Mouse (Mus musculus): Measurements from ENCODE around the gene Pitpnm1. TPM values are rescaled to one million over a fixed set of nuclear protein-coding genes. Genes with fewer than 3 reads are reported as not detected.

Pitpnm1 gene
- total RNA-seq, 2 experiments from 2014 or later = 17.0 to 32.7 TPM

Other genes starting within 250 kb of the Pitpnm1 start
Only the 30 nearest of the 34 such genes appear.
- gene Aldh3b1, start 170.2 kb upstream of the Pitpnm1 start, total RNA-seq (2015; ENCODE audit: low replicate concordance) = 4.4 and 10.6 TPM in 2 replicates
- 10.9 and 18.4 TPM in 2 replicates for gene Aldh3b1, start 170.2 kb upstream of the Pitpnm1 start, total RNA-seq (2017; ENCODE audit: low replicate concordance)
- gene Unc93b1, start 164.8 kb upstream of the Pitpnm1 start, total RNA-seq (2015; ENCODE audit: low replicate concordance) = 25.1 and 47.1 TPM in 2 replicates
- gene Unc93b1, start 164.8 kb upstream of the Pitpnm1 start, total RNA-seq (2017; ENCODE audit: low replicate concordance) = 34.2 and 50.3 TPM in 2 replicates
- 1.7 TPM in 1 of 2 replicates, not detected in the other for gene Aldh3b3, start 141.4 kb upstream of the Pitpnm1 start, total RNA-seq (2015; ENCODE audit: low replicate concordance)
- 4.9 TPM in 1 of 2 replicates, not detected in the other for gene Aldh3b3, start 141.4 kb upstream of the Pitpnm1 start, total RNA-seq (2017; ENCODE audit: low replicate concordance)
- gene Aldh3b2, start 127.7 kb upstream of the Pitpnm1 start, total RNA-seq (2015; ENCODE audit: low replicate concordance) = 0.63 TPM in 1 of 2 replicates, not detected in the other
- 1.8 and 1.9 TPM in 2 replicates for gene Aldh3b2, start 127.7 kb upstream of the Pitpnm1 start, total RNA-seq (2017; ENCODE audit: low replicate concordance)
- 1.5 TPM in 1 of 2 replicates, not detected in the other for gene Acy3, start 113.4 kb upstream of the Pitpnm1 start, total RNA-seq (2015; ENCODE audit: low replicate concordance)
- gene Acy3, start 113.4 kb upstream of the Pitpnm1 start, total RNA-seq (2017; ENCODE audit: low replicate concordance) = 0.56 TPM in 1 of 2 replicates, not detected in the other
- not detected in 2 replicates for gene Tbx10, start 107.2 kb upstream of the Pitpnm1 start, total RNA-seq (2015; ENCODE audit: low replicate concordance)
- not detected in 2 replicates for gene Tbx10, start 107.2 kb upstream of the Pitpnm1 start, total RNA-seq (2017; ENCODE audit: low replicate concordance)
- gene Nudt8, start 99.4 kb upstream of the Pitpnm1 start, total RNA-seq (2015; ENCODE audit: low replicate concordance) = 2.7 TPM in 1 of 2 replicates, not detected in the other
- gene Nudt8, start 99.4 kb upstream of the Pitpnm1 start, total RNA-seq (2017; ENCODE audit: low replicate concordance) = 2.4 and 2.5 TPM in 2 replicates
- gene Gm49405, start 99.4 kb upstream of the Pitpnm1 start, total RNA-seq (2015; ENCODE audit: low replicate concordance) = 0.58 TPM in 1 of 2 replicates, not detected in the other
- 0.42 TPM in 1 of 2 replicates, not detected in the other for gene Gm49405, start 99.4 kb upstream of the Pitpnm1 start, total RNA-seq (2017; ENCODE audit: low replicate concordance)
- 0.38 TPM in 1 of 2 replicates, not detected in the other for gene Doc2g, start 96.7 kb upstream of the Pitpnm1 start, total RNA-seq (2015; ENCODE audit: low replicate concordance)
- gene Doc2g, start 96.7 kb upstream of the Pitpnm1 start, total RNA-seq (2017; ENCODE audit: low replicate concordance) = not detected in 2 replicates
- gene Ndufv1, start 87.2 kb upstream of the Pitpnm1 start, total RNA-seq (2015; ENCODE audit: low replicate concordance) = 57.8 and 76.5 TPM in 2 replicates
- gene Ndufv1, start 87.2 kb upstream of the Pitpnm1 start, total RNA-seq (2017; ENCODE audit: low replicate concordance) = 60.4 and 63.3 TPM in 2 replicates
- gene Gstp1, start 62.0 kb upstream of the Pitpnm1 start, total RNA-seq (2015; ENCODE audit: low replicate concordance) = 79.2 and 134 TPM in 2 replicates
- 15.5 and 40.6 TPM in 2 replicates for gene Gstp1, start 62.0 kb upstream of the Pitpnm1 start, total RNA-seq (2017; ENCODE audit: low replicate concordance)
- gene Gstp2, start 54.0 kb upstream of the Pitpnm1 start, total RNA-seq (2015; ENCODE audit: low replicate concordance) = not detected in 2 replicates
- 1.4 and 2.1 TPM in 2 replicates for gene Gstp2, start 54.0 kb upstream of the Pitpnm1 start, total RNA-seq (2017; ENCODE audit: low replicate concordance)
- gene Gstp3, start 40.4 kb upstream of the Pitpnm1 start, total RNA-seq (2015; ENCODE audit: low replicate concordance) = 4.2 and 30.2 TPM in 2 replicates
- 8.4 and 11.1 TPM in 2 replicates for gene Gstp3, start 40.4 kb upstream of the Pitpnm1 start, total RNA-seq (2017; ENCODE audit: low replicate concordance)
- gene Cabp2, start 18.4 kb upstream of the Pitpnm1 start, total RNA-seq (2015; ENCODE audit: low replicate concordance) = not detected in 2 replicates
- not detected in 2 replicates for gene Cabp2, start 18.4 kb upstream of the Pitpnm1 start, total RNA-seq (2017; ENCODE audit: low replicate concordance)
- 51.9 and 92.4 TPM in 2 replicates for gene Cdk2ap2, start 2.8 kb upstream of the Pitpnm1 start, total RNA-seq (2015; ENCODE audit: low replicate concordance)
- gene Cdk2ap2, start 2.8 kb upstream of the Pitpnm1 start, total RNA-seq (2017; ENCODE audit: low replicate concordance) = 11.8 and 18.7 TPM in 2 replicates
- 35.7 and 52.1 TPM in 2 replicates for gene Aip, start 25.9 kb downstream of the Pitpnm1 start, total RNA-seq (2015; ENCODE audit: low replicate concordance)
- gene Aip, start 25.9 kb downstream of the Pitpnm1 start, total RNA-seq (2017; ENCODE audit: low replicate concordance) = 20.9 and 49.9 TPM in 2 replicates
- not detected in 2 replicates for gene Gpr152, start 39.8 kb downstream of the Pitpnm1 start, total RNA-seq (2015; ENCODE audit: low replicate concordance)
- gene Gpr152, start 39.8 kb downstream of the Pitpnm1 start, total RNA-seq (2017; ENCODE audit: low replicate concordance) = not detected in 2 replicates
- gene Cabp4, start 44.0 kb downstream of the Pitpnm1 start, total RNA-seq (2015; ENCODE audit: low replicate concordance) = not detected in 2 replicates
- gene Cabp4, start 44.0 kb downstream of the Pitpnm1 start, total RNA-seq (2017; ENCODE audit: low replicate concordance) = 0.43 TPM in 1 of 2 replicates, not detected in the other
- gene Coro1b, start 48.6 kb downstream of the Pitpnm1 start, total RNA-seq (2015; ENCODE audit: low replicate concordance) = 55.8 and 69.6 TPM in 2 replicates
- 19.1 and 22.6 TPM in 2 replicates for gene Coro1b, start 48.6 kb downstream of the Pitpnm1 start, total RNA-seq (2017; ENCODE audit: low replicate concordance)
- gene Ptprcap, start 53.6 kb downstream of the Pitpnm1 start, total RNA-seq (2015; ENCODE audit: low replicate concordance) = 22.9 and 36.6 TPM in 2 replicates
- 7.7 and 8.3 TPM in 2 replicates for gene Ptprcap, start 53.6 kb downstream of the Pitpnm1 start, total RNA-seq (2017; ENCODE audit: low replicate concordance)
- 7.1 and 25.3 TPM in 2 replicates for gene Rps6kb2, start 63.4 kb downstream of the Pitpnm1 start, total RNA-seq (2015; ENCODE audit: low replicate concordance)
- 23.9 and 27.2 TPM in 2 replicates for gene Rps6kb2, start 63.4 kb downstream of the Pitpnm1 start, total RNA-seq (2017; ENCODE audit: low replicate concordance)
- gene Carns1, start 75.5 kb downstream of the Pitpnm1 start, total RNA-seq (2015; ENCODE audit: low replicate concordance) = 0.84 and 6.5 TPM in 2 replicates
- 0.60 and 0.70 TPM in 2 replicates for gene Carns1, start 75.5 kb downstream of the Pitpnm1 start, total RNA-seq (2017; ENCODE audit: low replicate concordance)
- gene Tbc1d10c, start 91.3 kb downstream of the Pitpnm1 start, total RNA-seq (2015; ENCODE audit: low replicate concordance) = 8.8 and 25.7 TPM in 2 replicates
- 5.8 and 11.3 TPM in 2 replicates for gene Tbc1d10c, start 91.3 kb downstream of the Pitpnm1 start, total RNA-seq (2017; ENCODE audit: low replicate concordance)
- 100 and 139 TPM in 2 replicates for gene Ppp1ca, start 92.1 kb downstream of the Pitpnm1 start, total RNA-seq (2015; ENCODE audit: low replicate concordance)
- gene Ppp1ca, start 92.1 kb downstream of the Pitpnm1 start, total RNA-seq (2017; ENCODE audit: low replicate concordance) = 131 and 151 TPM in 2 replicates
- gene Rad9a, start 101.7 kb downstream of the Pitpnm1 start, total RNA-seq (2015; ENCODE audit: low replicate concordance) = 12.7 and 23.2 TPM in 2 replicates
- 9.1 and 15.7 TPM in 2 replicates for gene Rad9a, start 101.7 kb downstream of the Pitpnm1 start, total RNA-seq (2017; ENCODE audit: low replicate concordance)
- gene Clcf1, start 114.2 kb downstream of the Pitpnm1 start, total RNA-seq (2015; ENCODE audit: low replicate concordance) = 0.38 TPM in 1 of 2 replicates, not detected in the other
- gene Clcf1, start 114.2 kb downstream of the Pitpnm1 start, total RNA-seq (2017; ENCODE audit: low replicate concordance) = not detected in 2 replicates
- gene AC109138.7, start 114.4 kb downstream of the Pitpnm1 start, total RNA-seq (2015; ENCODE audit: low replicate concordance) = not detected in 2 replicates
- gene AC109138.7, start 114.4 kb downstream of the Pitpnm1 start, total RNA-seq (2017; ENCODE audit: low replicate concordance) = not detected in 2 replicates
- gene Pold4, start 131.9 kb downstream of the Pitpnm1 start, total RNA-seq (2015; ENCODE audit: low replicate concordance) = 23.6 and 25.4 TPM in 2 replicates
- gene Pold4, start 131.9 kb downstream of the Pitpnm1 start, total RNA-seq (2017; ENCODE audit: low replicate concordance) = 8.8 and 30.3 TPM in 2 replicates
- 0.42 and 3.8 TPM in 2 replicates for gene Ssh3, start 169.2 kb downstream of the Pitpnm1 start, total RNA-seq (2015; ENCODE audit: low replicate concordance)
- gene Ssh3, start 169.2 kb downstream of the Pitpnm1 start, total RNA-seq (2017; ENCODE audit: low replicate concordance) = 3.0 and 3.2 TPM in 2 replicates
- 0.63 TPM in 1 of 2 replicates, not detected in the other for gene Ankrd13d, start 183.1 kb downstream of the Pitpnm1 start, total RNA-seq (2015; ENCODE audit: low replicate concordance)
- 0.84 TPM in 1 of 2 replicates, not detected in the other for gene Ankrd13d, start 183.1 kb downstream of the Pitpnm1 start, total RNA-seq (2017; ENCODE audit: low replicate concordance)

Data from erythroblast, adult 5-6 weeks (primary cell).